In genomic region chr2:105481990-105482592, GRCm38 (mm10) we compare ENCODE assay signal across 27 mouse cellular contexts.
DNase-seq lines count a peak whose midpoint lies in the region; ATAC-seq lines count a peak whose summit lies in the region.
"Had no signal": no experiment of that assay in that cellular context is flagged by ENCODE, and none has a peak within 500 bp of the region (broad histone marks: within the 10 kb centered on the region; RNA-seq: fewer than 3 reads in every experiment).

No protein-coding gene starts in this region.

- H3K27me3 ChIP-seq in forebrain, embryonic 12.5 days: no peaks in the 10 kb centered on the region
- no peaks in the 10 kb centered on the region for H3K27me3 ChIP-seq in forebrain, embryonic 16.5 days (replicated peaks; ENCODE audit: control insufficient read depth, insufficient read depth, low read length)
- H3K27me3 ChIP-seq in embryonic facial prominence, embryonic 13.5 days: no peaks in the 10 kb centered on the region
- H3K27me3 ChIP-seq: heart, embryonic 13.5 days; neural tube, embryonic 15.5 days had no signal

- H3K4me3 ChIP-seq in forebrain, embryonic 12.5 days (replicated peaks): no peak overlapping the region
- no peak overlapping the region for H3K4me3 ChIP-seq in forebrain, embryonic 16.5 days (replicated peaks; ENCODE audit: low read length)
- no peak overlapping the region for H3K4me3 ChIP-seq in embryonic facial prominence, embryonic 13.5 days
- H3K4me3 ChIP-seq: heart, embryonic 13.5 days; midbrain, embryonic 13.5 days; neural tube, embryonic 15.5 days had no signal

- H3K4me1 ChIP-seq in forebrain, embryonic 12.5 days: peaks cover 2% of the 10 kb centered on the region; the same call in 1 of the 2 replicates
- 0 out of 2 replicates have a peak, but pooled peaks cover 3% of the 10 kb centered on the region for H3K4me1 ChIP-seq in forebrain, embryonic 16.5 days (replicated peaks; ENCODE audit: control insufficient read depth, insufficient read depth, low read length)
- 0 out of 2 replicates have a peak, but pooled peaks cover 4% of the 10 kb centered on the region for H3K4me1 ChIP-seq in embryonic facial prominence, embryonic 13.5 days
- H3K4me1 ChIP-seq: midbrain, embryonic 13.5 days; neural tube, embryonic 15.5 days had no signal

- H3K4me2 ChIP-seq in forebrain, embryonic 12.5 days: no peak overlapping the region
- no peak overlapping the region for H3K4me2 ChIP-seq in forebrain, embryonic 16.5 days (ENCODE audit: low read length)
- no peak overlapping the region for H3K4me2 ChIP-seq in embryonic facial prominence, embryonic 13.5 days
- H3K4me2 ChIP-seq: heart, embryonic 13.5 days; midbrain, embryonic 13.5 days; neural tube, embryonic 15.5 days had no signal

- no peak overlapping the region for H3K9ac ChIP-seq in forebrain, embryonic 12.5 days
- no peak overlapping the region for H3K9ac ChIP-seq in forebrain, embryonic 16.5 days (replicated peaks; ENCODE audit: low read depth, low read length)
- H3K9ac ChIP-seq in embryonic facial prominence, embryonic 13.5 days: 0 out of 2 replicates have a peak overlapping the region, but pooled peaks have one; percentile 16
- H3K9ac ChIP-seq: heart, embryonic 13.5 days; liver, embryonic 14.5 days; midbrain, embryonic 13.5 days; neural tube, embryonic 15.5 days had no signal

- 0 out of 2 replicates have a peak, but pooled peaks have one; percentile 36 for ATAC-seq in forebrain, embryonic 12.5 days (ENCODE audit: low FRiP score)
- no peak for ATAC-seq in forebrain, embryonic 16.5 days
- ATAC-seq in embryonic facial prominence, embryonic 13.5 days (ENCODE audit: insufficient number of reproducible peaks, insufficient read depth, low FRiP score, low TSS enrichment, low read depth): no peak
- ATAC-seq: activated CD4-positive, CD25-positive, alpha-beta regulatory T cell, adult 4 months; intestine, embryonic 16.5 days; midbrain, embryonic 13.5 days had no signal

- intact Hi-C loops in gastrocnemius, postnatal 36 days (cut with DNase I): no loop called here

- H3K27ac ChIP-seq in forebrain, embryonic 12.5 days: no peak overlapping the region
- H3K27ac ChIP-seq in forebrain, embryonic 16.5 days (ENCODE audit: low read length): no peak overlapping the region
- H3K27ac ChIP-seq in embryonic facial prominence, embryonic 13.5 days: no peak overlapping the region
- H3K27ac ChIP-seq: heart, embryonic 13.5 days; liver, embryonic 14.5 days; macrophage; midbrain, embryonic 13.5 days; neural tube, embryonic 15.5 days had no signal

- H3K36me3 ChIP-seq in forebrain, embryonic 12.5 days (replicated peaks): no peaks in the 10 kb centered on the region
- no peaks in the 10 kb centered on the region for H3K36me3 ChIP-seq in forebrain, embryonic 16.5 days (ENCODE audit: control insufficient read depth, insufficient read depth)
- no peaks in the 10 kb centered on the region for H3K36me3 ChIP-seq in embryonic facial prominence, embryonic 13.5 days
- H3K36me3 ChIP-seq: heart, embryonic 13.5 days; midbrain, embryonic 13.5 days; neural tube, embryonic 15.5 days had no signal

- no peaks in the 10 kb centered on the region for H3K9me3 ChIP-seq in forebrain, embryonic 12.5 days
- no peaks in the 10 kb centered on the region for H3K9me3 ChIP-seq in forebrain, embryonic 16.5 days (ENCODE audit: control insufficient read depth, low read length)
- H3K9me3 ChIP-seq in embryonic facial prominence, embryonic 13.5 days: no peaks in the 10 kb centered on the region
- H3K9me3 ChIP-seq: heart, embryonic 13.5 days; midbrain, embryonic 13.5 days; neural tube, embryonic 15.5 days had no signal

- DNase-seq in cerebellum, postnatal 10 days: peak; percentile 86 to 91
- no peak for DNase-seq in cerebellum, postnatal 36 days
- DNase-seq in layer of hippocampus, adult 9-11 months: peak; percentile 6
- no peak for DNase-seq in layer of hippocampus, postnatal 14 days (ENCODE audit: low spot score in 2 of 2)
- DNase-seq in gastrocnemius, postnatal 36 days: no peak
- DNase-seq: adrenal gland, adult 2 months; adrenal gland, postnatal 36 days; cerebellum, adult 8-10 months; heart, postnatal 10 days; kidney, adult 9 months; kidney, postnatal 10 days; layer of hippocampus, postnatal 36 days; liver; lung, adult 2 months; lung, postnatal 10 days; retina, postnatal 1 day; right cerebral cortex, postnatal 14 days had no signal

- 52% methylated on average over 11 of the region's 11 CpGs for WGBS in forebrain, embryonic 12.5 days
- WGBS in forebrain, embryonic 16.5 days: 27% methylated on average over 11 of the region's 11 CpGs
- 52% methylated on average over 11 of the region's 11 CpGs for WGBS in embryonic facial prominence, embryonic 13.5 days

Comparison
In these comparisons a context has a peak if more than half of its experiments do, and no peak if none do; other contexts are left out.
1. DNase-seq: peak in cerebellum, postnatal 10 days (2 of 2) and layer of hippocampus, adult 9-11 months (single experiment); none in cerebellum, postnatal 36 days (0 of 2), layer of hippocampus, postnatal 14 days (0 of 2) and gastrocnemius, postnatal 36 days (0 of 2).